Mouse (Mus musculus) gonadal fat pad, adult 2 months (tissue): ENCODE data around the gene Pum2. TPM values are rescaled to one million over a fixed set of nuclear protein-coding genes. Genes with fewer than 3 reads are reported as not detected.

Experiments
- DNase-seq: peaks from one replicate; pipeline ENCODE4 v3.0.0-alpha.2; 2012; ENCODE audit warnings: low read depth
- polyA plus RNA-seq: library from polyadenylated mRNA; depleted of rRNA; stranded (reverse); fragments of >200 nt; gene quantifications from 2 replicates; pipeline ENCODE4 v1.2.3, GENCODE M21; 2012

Gene Pum2
- polyA plus RNA-seq, 1 experiment, result 57.4 TPM

DNA sequence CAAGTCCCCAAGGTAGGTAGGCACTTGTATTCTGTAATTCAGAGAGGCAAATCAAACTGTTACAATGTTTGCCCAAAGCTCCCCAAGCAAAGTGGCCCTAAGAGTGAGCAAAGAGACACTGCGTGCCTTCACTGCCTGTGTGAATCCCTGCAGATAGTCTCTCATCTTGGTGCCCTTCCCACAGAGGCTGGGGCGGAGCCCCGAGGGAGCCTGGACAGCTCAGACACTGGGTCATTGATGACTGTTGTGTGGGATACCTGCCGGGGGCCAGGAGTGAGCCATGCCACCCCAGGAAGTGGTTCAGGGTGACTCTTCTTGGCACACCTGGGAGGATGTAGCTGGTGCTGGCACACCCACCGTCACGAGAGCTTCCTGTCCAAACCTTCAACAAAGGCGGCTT is 87.1 kb downstream of the Pum2 start:
- no peak for DNase-seq

DNA sequence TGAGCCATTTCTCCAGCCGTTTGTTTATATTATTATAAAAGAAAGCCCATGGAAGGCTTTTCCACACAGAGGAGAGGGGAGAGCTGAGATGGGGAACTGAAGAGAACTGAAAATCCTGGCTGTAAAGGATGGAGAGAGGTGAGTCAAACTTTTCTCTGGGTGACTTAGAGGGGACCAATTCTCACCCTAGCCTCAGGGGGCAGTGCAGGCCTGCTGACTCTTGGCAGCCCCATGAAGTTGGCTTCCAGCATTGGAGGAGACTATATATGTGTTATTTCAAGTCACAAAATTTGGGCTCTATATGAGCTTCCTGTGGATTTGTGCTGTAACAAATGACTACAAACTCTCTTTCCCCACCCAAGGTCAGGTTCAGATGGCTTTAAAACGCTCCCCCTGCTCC is 88.7 kb downstream of the Pum2 start:
- DNase-seq, result no peak

DNA sequence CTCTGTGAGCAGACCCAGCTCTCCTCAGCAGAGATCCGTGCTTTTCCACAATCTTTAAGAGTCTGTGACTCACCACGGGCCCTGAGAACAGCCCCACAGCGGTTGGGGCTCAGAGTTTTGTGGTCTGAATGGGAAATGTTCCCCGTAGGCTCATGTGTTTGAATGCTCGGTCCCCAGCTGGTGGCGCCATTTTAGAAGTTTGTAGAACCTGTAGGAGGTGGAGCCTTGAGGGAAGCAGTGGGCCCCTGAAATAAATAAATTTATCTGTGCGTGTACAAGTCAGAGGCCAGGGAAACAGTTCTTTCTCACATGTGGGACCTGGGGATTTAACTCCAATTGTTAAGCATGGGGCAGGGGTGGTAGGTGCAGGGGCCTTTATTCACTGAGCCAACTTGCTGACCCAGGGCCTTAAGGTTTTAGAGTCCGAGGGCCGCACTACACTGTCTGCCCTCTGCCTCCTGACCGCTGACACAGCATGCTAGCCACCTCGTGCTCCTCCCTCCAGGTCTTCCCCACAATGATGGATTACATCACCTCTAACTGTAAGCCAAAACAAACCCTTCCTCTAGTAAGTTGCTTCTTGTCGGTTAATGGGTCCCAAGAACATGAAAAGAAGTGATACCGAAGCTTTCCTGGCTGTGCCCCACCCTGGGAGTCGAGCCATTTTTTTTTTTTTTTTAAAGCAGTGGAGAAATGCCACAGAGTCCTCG is 90.4 kb downstream of the Pum2 start:
- DNase-seq, result no peak

DNA sequence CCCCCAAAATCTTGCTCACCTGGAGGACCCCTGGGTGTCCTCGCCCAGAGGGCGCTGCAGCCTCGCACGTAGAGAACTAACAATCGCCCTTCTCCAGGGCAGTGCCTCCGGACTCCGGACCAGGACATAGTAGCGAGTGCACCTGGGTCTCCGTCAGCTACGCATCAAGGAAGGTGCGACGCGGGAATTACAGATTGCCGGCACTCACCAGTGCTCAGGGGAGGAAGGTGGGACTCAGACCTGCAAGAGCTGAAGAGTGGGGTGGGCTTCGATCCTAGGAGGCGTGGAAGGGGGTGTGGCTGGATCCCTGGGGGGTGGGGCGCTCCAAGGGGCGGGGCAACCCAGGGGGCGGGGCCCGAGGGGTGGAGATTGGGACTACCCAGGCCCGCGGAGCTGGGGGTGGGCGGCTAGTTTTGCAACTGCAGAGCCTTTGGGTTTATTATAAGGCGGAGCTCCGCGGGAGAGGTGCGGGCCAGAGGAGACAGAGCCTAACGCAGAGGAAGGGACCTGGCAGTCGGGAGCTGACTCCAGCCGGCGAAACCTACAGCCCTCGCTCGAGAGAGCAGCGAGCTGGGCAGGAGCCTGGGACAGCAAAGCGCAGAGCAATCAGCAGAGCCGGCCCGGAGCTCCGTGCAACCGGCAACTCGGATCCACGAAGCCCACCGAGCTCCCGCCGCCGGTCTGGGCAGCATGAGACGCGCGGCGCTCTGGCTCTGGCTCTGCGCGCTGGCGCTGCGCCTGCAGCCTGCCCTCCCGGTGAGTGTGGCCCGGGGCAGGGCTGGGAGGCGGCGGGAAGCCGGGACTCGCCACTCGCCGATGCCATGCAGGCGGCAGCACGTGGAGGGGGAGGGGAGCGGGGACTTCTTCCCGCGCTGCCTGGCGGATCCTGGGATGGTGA is 97.3 kb downstream of the Pum2 start, which contains the start of gene Sdc1:
TSS of gene Sdc1 (plus strand) at position 378 of the 898 bp plus-strand sequence.
- no peak for DNase-seq

DNA sequence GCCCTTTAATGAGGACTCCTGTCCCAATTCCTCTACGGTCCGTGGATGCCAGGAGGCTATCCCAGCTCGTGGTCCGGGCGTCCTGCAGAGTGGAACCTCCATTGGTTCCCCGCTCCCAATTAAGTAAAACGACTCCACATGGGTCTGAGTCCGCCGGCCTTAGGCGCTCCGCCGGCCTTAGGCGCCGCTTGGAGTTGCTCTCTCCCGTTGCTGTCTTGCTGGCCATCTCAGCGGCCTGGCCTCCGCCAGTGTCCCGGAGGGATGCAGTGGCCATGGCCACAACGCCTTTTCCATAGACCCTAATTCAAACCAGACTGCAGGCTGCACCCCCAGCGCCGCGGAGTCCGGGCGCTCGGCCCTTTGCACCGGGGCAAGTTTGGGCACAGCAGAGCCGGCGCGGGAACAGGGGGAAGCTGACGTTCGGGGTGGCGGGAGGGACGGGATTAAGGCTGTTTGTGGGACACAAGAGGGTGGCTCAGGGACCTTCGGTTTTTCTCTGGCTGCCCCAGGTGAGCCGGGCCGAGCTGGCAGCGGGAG is 98.0 kb downstream of the Pum2 start:
- DNase-seq, result no peak

DNA sequence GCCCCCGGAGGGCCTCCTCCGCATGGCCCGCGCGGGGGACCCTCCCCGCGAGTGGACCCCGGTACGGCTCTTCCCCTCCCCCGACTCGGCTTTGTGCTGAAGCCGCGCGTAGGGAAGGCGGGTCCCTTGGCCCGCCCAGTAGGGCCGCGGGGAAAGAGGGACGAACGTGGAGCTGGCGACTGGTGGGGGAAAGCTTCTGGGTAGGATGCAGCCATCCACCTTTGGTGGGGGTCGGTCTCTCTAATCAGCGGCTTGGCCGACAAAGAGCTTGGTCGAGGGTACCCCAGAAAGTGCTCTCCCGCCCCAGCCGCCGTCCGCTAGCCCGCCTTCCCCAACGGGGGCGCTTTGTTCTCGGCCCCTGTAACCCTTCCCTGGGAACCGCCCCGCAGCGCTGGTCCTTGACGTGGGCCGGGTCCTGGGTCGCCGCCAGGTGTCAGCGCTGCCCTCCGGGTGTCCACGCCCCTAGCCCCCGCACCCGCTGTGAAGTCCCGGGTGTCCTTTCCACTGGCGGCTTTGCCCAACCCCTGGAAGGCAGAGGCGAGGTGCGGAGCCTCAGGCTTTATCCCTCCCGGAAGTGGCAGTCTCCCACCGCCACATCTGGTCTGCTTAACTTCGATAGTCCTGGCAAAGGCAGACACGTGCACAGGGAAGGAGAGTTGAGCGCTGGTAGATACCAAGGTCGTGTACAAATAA is 98.7 kb downstream of the Pum2 start:
- DNase-seq, result no peak

DNA sequence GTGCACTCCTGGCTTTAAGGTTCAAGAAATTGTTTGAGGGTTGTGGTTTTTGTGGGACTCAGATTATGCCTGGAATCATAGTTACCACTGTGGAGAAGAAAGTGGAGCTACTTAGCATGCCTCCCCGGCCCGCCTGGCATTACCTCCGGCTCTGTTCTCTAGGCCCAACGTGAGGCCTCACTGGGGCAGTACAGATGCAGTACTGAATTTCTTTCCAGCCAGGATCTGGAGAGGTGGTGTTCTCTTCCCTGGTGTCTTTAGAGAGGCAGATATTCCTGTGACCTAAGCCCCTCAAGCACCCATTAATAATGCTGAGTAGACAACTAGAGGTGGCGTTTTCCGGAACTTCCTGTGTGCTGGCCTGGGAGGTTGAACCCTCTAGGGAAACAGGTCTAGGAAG is 99.4 kb downstream of the Pum2 start:
- DNase-seq, result no peak

DNA sequence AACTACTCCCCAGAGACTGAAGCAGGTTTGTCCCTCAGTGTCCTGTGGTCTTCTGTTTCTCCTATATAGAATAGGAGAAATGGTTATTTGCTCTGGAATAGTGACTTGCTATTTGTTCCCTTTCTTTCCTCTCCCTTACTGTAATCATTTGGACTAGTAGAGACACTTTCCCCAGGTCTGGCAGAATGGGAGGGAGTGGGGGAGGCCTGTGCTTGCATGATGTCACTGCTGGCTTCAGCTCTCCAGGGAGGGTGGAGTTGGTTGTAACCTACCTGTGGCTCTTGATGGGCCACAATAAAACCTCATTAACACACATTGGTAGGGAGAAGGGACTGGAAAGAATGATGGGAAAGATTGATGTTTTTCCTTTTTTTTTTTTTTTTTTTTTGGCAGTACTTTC is 100.2 kb downstream of the Pum2 start:
- no peak for DNase-seq

DNA sequence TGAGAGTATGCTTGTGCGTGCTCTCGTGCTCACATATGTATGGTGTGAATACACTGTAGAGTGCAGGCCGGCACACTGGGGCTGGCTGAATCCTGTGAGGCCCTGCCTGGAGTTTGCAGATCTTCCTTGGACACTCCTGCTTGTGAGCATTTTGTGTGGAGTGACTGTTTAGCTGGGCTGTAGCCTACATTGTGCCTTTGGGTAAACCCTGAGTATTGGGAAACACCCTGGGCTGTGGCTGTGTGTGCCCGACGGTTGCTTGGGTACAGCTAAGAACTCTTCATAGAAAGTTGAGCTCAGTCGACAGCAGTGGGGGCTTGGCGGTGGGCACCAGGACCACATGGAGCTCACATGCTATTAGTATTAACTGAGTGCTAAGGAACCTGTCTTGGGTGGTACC is 102.3 kb downstream of the Pum2 start:
- DNase-seq, result no peak

DNA sequence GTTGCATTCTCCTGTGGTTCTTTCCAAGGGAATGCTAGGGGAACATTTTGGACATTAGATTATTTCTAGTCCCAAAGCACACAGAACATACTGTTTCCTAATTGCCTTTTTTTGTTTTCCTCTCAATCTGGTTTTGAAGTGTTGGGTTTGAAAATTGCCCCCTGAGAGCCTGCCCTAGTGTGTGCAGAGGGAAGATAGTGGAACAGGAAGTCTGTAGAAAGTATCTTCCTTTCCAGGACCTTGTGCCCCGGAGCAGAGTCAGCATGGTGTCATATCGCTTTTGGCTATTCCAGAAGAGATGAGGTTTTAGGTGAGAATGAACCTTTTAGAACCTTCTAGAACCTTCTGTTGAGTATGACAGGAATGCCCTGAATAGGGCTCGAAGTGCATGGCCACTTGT is 102.8 kb downstream of the Pum2 start:
- no peak for DNase-seq

DNA sequence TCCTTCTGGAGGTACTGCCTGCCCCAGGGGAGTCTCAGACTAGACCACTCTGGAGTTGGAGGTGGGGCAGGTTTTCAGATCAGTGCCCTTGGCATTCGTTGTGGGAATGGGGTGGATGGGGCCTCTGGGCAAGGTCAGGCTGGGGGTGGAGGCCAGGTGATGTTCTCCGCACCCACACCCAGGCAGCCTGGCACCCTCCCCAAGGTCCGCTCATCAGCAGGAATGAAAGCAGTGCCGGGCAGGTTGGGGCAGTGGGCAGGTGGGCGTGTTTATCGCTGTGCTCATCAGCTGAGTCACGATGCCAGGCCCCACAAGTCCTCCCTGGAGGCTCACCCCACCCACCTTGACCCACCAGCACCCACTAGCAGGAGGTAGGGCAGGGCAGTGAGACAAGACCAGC is 104.2 kb downstream of the Pum2 start:
- no peak for DNase-seq

DNA sequence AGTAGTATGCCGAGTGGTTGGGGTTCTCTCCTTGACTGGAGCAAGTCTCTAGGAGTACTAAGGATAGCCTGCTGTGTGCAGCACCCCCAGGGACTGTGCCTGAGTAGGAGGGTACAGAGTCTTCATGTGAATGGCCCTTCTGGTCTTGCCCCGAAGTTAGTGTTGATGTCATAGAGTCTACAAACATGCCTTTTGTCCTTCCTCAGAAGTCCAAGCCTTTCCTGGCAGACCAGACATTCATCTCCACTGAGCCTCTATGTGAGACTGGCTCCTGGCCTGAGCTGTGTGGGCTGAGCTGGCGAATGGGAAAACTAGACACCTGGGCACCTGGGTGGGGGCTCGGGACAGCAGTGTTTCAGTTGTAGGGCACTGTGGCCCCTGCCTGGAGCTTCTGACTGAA is 105.9 kb downstream of the Pum2 start:
- no peak for DNase-seq

DNA sequence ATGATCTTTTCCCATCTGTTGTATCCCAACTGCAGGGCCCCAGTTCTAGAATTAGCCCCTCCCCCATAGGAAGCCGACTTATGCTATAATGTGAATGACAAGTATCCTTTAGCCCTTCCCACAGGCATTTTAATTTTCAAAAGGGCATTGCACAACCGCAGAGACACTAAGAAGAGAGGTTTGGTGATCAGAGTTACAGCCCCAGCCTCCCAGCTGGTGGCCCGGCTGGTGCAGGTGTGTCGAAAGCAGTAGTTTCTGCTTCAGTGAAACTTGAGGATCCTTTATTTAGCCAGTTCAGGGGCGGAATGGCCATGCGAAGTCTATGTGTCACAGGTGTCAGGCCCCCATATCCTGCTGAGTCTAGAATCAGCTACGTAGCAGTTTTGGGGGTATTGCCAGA is 107.2 kb downstream of the Pum2 start:
- no peak for DNase-seq

DNA sequence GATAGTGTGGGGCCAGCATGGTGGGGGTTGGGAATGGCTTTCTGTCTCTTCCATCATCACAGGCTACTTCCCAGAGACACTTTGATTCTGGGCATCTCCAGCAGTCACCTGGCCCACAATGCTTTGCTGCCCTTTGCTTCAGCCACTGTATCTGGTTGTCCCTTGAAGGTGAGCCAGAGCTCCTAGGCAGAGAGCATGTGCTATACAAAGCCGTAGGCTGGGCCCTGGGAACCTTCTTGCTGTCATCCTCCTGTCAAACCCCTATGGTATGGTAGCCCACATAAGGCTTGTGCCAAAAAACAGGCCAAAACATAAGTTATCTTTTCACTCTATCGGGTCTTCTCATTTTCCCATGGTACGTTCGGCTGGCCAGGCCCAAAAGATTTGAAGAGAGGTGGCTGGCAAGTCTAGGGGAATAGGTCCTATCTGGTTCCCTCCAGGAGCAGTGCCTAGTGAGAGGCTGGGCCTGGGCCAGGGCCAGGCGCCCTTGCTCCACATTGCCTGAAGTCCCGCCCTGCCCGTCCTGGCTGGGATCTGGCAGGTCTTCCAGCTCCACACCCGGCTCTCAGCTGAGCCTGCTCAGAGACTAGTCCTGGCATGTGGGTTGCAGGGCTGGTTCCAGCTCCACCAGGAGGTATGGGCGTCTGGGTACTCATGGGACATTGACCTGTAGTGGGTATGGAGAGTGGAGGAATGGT is 107.9 kb downstream of the Pum2 start:
- no peak for DNase-seq

DNA sequence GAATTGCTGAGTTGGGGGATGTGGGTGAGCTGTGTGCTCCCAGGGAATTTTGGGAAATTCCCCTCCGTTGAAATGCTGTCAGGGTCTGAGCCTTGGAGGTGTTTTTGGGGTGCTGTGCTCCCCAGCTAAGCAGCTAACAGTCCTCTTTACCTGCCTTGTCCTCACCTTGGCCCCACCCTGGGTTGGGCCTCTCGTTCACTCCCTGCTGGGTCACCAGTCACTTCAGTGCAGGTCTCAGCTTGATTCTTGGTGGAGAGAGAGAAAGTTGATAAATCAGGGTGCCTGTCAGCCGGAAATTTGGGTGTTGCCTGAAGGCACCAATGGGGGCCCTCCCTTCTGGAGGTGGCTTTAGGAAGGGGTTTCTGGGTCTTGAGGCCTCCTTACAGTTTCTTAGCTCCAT is 108.6 kb downstream of the Pum2 start:
- no peak for DNase-seq

DNA sequence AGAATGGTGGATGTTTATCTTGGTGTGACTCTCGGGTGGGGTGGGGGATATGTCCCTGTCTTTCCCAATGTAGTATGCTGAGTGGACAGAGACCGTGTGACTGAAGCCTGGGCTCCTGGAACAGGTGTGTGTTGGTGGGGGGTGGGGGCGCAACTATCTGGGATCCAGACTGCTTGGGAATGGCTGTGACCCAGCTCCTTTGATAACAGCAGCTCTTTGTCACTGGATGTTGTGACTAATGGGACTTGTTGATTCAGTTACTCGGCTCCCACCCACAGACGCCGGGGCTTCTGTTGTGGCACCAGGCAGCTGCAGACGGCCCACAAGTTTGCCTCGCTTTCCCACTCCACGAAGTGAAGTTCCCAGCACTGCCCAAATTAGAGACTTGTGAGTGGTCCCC is 110.3 kb downstream of the Pum2 start:
- DNase-seq, result no peak

DNA sequence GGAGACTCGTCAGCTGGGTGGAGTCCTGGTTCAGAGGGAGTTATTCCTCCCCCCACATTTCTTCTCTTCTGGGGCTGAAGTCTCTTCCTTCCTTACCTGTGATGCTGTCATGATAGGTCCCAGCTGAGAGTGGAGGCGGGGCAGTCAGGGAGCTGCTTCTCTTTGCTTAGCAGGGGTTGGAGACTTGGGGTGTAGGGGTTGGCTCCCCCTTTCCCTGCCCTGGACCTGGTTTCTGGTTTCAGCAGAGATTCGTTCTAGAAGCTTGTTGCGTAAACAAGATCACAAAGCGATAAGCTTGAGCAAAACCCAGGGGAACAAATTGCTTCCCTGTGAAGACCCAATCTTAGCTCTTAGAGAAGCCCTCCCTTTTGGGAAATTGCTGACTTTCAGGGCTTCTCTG is 112.5 kb downstream of the Pum2 start:
- no peak for DNase-seq

DNA sequence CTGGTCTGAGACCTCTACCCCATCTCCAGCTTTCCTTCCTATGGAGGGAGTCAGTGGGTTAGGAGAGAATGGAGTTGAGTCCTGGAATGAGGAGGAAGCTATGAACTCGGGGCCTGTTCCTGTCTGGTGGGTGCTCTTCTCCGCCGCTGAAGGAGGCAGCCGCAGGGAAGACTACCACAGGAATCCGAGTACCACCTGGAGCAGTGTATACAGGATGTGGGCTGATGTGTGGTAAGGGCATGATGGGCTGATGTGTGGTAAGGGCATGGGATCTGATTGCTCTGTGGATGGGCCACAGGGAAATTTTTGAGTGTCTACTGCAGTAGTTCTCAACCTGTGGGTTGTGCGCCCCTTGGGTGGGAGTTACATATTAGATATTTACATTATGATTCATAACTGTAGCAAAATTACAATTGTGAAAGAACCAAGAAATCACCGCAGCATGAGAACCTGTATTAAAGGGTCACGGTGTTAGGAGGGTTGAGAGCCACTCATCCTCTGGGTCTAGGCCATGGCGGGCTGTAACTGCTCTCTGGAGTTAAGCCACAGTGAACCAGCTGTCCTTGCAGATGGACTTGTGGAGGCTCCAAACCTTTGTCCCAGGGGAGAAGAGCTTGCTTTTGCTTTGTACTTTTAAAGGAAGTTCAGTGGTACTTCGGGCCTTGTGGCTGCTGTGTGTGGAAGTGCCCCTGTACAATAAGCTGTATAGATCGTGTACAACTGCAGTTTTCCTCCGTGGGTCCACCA is 113.2 kb downstream of the Pum2 start:
- no peak for DNase-seq

DNA sequence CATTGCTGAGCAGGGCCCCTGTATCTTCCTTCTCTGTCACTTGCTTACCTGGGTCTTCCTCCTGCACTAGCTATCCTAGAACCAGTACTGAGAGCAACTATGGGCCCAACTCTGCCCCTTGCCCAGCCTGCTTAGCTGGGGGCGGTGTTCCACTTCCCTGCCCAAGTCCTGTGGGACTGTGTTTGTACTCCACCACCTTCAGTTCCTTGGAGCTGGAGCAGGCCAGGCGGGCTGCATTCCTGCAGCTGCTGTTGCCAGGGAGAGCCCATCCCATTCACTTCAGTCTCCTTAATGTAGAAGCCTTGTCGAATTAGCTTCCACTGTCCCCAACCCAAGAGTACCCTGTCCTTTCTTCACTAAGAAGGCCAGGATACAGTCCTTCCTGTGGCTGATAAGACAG is 114.5 kb downstream of the Pum2 start:
- DNase-seq, result no peak

DNA sequence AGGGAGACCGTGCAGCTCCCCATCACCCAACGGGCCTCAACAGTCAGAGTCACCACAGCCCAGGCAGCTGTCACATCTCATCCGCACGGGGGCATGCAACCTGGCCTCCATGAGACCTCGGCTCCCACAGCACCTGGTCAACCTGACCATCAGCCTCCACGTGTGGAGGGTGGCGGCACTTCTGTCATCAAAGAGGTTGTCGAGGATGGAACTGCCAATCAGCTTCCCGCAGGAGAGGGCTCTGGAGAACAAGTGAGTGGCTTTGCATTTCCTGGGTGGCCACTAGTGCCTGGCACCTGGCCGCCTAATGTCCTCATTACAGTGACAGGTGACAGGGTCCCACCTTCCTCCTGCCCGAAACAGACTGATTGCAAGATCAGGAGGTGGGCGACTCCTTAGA is 116.7 kb downstream of the Pum2 start:
- no peak for DNase-seq

DNA sequence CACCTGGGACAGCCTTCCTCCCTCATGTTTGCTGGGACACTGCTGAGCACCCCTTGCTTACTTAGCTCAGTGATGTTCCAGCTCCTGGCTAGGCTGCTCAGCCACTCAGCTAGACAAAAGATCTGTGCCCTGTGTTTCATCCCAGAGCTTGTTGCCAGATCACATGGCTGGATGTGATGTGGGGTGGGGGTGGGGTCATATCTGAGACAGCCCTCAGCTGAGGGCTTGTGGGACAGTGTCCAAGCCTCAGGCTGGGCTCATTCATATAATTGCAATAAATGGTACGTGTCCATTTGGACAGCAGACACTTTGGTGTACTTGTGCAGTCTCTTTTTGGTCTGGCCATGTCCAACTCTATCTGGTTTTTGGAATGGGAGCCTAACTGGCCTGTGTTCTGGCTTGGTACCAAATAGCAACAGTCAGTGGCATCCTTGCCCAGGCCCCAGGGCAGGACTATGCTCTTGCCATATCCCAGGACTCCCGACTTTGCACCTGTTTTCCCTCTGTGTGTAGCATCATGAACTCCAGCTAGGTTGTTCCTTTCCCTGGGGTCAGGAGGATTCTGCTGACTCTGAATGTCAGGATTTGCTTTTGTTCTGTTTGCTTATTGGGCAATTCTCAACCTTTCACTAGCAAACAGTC is 119.6 kb downstream of the Pum2 start:
- DNase-seq, result no peak
